Mouse (Mus musculus) adipocyte (in vitro differentiated cells): Measurements from ENCODE around the gene Kif18b.

Source experiments
- DNase-seq: peaks from one replicate; pipeline ENCODE4 v3.0.0-alpha.2; 2016; ENCODE audit warnings: low spot score

Kif18b gene

DNA sequence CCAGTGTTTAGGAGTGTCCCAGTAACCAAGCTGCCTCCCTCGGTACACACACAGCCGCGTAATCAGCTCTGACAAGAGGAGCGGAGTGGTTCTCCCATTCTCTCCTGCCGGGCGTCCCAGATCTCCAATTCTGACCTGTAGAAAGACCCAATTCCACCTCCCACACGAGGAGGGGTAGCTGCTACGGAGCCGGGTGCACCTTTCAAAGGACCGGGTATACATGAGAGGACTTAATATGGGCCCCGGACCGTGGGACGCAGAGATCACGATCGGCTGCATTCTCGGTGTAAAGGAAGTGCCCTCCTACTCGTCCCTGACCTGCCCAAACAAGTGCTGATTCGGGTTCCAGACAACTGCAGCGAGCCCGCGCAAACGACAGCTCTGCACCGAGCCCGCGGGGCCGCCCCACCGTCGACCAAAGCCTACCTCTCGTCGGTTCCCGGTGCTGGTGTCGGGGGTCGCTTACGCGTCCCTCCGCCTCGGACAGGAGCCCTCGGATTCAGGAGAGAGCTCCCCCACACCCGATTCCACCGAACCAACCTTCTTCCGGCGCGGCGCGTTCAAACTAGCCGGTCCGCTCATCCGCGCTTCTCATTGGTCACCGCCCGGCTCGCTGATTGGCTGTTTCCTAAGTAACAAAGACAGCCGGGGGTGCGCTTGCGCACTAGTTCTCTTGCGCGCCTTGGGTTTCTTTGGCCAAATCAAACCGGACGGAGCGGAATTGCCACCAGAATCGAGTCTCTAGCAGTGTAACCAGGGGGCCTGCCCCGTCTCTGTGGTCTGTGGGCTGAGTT lies at the start of gene Kif18b:
Kif18b (minus strand) TSS at position 568 of the 794 bp plus-strand sequence.
- peak; percentile 96 for DNase-seq

DNA sequence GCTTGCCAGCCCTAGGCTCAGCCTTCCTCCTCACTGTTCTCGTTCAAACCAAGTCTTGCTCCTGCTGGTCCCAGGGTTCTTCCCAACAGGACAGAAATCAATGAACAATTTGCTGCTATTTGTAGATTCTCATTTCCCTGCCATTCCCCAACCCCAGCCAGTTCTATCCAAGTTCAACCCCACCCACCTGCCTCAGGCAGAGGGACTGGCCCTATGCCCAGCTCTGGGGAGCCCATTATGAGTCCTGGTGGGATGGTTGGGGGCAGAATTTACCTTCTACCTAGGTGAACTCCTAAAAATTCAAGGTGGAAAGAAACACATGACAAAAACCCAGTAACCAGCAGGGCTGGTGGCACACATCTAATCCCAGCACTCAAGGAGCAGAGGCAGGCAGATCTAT lies 47.4 kb upstream of the Kif18b start:
- DNase-seq, result no peak

DNA sequence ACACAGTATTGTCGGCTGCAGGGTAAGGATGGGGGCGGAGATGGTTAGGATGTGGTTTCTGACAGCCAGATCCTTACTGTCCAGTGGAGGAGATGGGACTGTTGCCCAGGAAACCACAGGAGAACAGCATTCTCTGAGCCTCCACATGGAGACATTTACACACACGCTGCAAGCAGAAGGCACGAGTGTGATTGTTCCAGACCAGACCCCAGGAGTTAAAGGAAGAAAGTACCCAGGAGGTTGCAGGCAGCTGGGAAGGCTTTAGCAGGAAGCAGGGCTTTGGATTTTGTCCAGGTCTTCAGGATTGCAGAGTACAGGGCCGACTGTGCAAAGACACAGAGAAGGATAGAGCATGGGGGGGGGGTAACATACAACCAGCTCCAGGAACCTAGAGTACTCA lies 46.7 kb upstream of the Kif18b start:
- DNase-seq, result no peak

DNA sequence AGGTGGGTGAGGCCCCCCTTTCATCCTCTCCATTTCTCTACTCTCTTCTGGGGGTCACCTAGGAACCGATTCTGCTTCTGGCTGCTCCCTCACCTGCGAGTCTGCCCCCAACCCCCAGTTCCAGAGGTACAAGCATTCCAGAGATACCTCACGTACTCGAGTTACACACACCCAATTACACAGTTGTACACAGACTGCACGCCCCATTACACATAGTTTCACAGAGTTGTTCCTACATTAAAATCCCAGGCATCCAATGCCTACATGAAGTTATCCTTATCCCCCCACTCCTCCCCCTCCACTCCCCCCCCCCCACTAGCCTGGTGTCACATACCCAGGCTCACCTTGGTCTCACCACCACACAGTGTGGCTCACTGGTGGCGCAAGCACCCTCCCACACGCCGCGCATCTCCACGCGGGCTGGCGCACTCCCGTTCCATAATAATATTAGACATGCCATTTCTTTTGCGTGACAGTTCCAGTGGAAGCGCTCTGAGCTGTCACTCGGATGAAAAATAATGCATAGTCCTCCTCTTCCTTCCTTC lies 39.7 kb upstream of the Kif18b start:
- DNase-seq, result no peak

DNA sequence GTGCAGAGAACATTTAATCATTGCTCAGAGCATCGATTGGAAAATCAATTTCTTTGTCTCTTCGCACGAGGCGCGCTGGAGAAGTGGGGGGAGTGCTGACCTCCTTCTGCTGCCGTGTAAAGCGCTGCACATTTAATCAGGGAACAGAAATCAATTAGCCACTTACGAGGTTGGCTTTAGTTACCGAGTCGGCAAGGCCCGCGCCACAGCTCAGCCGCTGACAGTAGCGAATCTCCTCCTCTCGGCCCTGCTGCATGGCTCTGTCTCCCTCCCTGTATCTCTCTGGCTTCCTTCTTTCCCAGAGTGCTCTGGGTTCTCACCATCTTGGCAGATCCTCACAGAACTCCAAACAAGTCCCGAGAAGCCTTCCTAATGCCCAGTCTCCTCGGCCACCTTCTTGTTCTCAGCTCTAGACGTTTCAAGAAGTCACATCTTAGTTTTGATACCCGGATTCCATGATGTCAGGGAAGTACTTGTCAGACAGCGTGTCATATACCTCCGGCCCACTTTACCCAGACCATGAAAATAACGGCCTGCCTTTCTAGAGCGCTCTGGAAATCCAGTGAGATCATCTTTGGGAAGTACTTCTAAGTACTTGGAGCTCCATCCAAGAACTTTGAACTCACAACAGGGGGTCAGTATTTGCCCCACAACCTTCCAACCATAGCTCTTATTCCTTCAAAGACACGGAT lies 39.1 kb upstream of the Kif18b start:
- DNase-seq, result no peak

DNA sequence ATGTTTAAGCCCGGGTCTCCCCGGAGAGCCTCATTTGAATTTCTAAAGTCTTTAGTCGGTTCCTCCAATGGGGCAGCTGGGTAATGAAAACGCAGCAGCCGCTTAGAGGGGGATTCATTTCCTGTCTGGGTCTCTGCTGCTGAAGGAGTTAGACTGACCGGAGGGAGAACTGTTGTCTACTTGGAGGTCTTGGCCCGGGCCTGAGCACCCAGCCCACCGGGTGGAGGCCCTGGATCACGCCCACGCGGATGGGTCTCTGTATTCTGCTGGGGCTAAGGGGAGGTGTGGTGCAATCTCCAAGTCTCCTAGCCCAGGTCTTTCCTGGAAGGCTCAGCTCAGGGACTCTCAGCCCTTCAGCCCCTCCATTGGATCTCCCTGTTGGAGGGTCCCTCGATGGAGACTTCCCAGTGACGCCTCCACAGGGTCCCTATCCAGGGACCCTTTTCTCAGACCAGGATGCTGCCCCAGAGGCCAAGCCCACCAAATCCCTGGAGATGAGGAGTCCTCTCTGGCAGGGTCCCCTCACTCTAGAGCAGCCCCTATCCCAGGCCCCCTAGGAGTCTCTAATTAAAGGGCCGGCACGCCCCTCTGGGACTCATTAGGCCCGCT lies 38.4 kb upstream of the Kif18b start:
- no peak for DNase-seq

DNA sequence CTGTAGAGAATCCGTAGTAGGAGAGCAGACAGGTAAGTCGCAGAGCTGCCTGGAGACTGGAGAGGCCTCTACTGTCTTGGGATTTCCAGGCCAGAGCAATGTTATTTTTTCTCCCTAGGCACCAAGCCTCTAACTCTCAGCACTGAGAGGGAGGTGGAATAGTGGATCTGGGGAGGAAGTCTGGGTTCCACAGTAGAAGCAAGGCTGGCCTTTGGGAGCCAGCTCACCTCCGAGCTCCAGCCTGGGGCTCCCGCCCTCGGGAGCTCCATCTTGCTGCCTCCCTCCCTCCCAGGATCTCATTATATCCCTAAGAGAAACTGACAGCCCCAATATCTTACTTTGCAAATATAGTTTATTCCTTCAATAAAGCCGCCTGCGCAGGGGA lies 37.9 kb upstream of the Kif18b start:
- DNase-seq, result no peak

DNA sequence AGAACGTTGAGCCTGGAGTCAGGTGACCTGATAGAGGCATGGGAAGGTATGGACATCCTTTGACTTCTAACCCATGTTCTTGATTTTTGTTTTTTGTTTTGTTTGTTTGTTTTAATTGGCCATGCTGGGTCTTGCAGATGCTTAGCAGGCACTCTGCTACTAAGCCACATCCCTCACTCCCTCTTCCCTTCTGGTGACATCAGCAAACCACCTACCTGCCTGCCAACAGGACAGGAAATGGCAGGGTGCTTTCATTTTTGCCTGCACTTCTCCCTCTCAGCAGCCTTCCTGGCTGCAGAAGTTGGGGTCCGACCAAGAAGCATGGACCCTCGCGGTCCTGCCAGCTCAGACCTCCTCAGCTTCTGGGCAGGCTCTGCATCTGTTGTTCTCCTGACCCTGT lies 36.2 kb upstream of the Kif18b start:
- no peak for DNase-seq

DNA sequence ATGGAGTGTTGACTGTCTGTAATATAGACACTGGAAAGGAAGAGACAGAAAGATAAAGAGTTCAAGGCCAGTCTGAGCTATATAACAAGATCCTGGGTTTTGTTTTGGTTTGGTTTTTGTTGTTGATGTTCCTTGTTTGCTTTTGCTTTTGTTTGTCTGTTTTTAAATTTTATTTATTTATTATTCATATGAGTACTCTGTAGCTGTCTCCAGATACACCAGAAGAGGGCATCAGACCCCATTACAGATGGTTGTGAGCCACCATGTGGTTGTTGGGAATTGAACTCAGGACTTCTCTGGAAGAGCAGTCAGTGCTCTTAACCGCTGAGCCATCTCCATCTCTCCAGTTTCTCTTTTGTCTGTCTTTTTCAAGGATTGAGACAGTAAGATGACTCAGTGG lies 33.9 kb upstream of the Kif18b start:
- no peak for DNase-seq

DNA sequence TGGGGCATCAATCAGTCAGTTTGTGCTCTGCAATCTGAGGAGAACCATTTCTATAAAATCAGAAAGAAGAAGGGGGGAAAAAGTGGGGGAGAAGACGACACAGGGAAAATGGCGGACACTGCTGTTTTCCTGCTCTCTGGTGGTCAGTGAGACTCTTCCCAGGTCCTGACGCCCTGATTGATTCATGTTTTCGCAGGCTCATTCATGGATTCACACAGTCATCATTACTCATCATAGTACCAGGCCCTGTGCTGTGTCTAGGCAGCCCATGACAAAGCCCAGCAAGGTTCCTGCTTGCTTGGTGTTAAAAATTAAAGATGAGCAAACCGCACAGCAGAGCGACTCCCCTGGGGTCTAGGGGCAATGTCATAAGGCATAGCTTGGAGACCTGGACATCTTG lies 33.5 kb upstream of the Kif18b start:
- no peak for DNase-seq

DNA sequence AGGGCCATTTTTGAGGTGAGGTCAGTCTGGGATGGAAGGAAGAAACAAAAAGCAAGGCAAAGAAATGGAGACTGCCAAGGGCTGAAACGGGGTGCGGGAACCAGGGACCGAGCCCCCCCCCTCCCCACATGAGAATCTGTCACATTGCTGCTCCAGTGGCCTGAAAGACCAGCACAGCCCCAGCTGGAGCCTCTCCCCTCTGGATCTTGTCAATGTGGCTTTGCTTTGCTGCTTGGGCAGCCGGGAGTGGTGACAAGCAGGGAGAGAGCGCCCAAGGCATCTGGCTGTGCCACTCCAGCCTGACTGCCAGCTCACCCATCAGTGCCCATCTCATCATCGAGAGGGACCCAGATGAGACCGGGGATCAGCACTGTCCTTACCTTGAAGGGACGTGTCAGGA lies 32.8 kb upstream of the Kif18b start:
- DNase-seq, result no peak

DNA sequence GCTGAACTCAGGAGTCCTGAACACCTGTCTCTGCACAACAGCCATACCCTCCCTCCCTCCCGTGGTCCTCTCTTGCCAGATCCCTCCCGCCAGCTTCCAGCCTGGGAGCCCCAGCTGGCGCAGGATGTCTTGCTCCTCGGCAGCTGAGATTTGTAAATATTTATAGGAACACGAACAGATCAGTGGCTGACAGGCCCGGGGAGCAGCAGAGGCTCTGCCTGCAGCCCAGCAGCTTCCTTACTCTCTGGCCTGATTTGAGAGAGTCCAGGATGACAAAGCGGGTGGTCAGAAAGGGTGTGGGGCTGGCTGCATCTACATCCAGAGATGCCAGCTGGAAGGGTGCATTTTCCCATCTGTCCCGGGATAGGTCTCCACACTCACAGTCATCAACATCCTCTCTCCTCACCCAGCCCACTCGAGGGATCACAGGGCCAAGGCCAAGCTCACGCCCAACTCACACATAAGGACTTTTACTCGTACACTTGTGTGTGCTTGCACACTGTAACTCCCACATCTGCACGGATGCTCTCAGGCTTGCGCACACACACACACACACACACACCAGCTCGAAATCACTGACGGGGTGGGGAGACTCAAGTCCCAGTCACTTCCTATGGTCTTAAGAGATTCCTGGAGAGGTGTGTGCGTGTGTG lies 32.2 kb upstream of the Kif18b start:
- DNase-seq, result no peak

DNA sequence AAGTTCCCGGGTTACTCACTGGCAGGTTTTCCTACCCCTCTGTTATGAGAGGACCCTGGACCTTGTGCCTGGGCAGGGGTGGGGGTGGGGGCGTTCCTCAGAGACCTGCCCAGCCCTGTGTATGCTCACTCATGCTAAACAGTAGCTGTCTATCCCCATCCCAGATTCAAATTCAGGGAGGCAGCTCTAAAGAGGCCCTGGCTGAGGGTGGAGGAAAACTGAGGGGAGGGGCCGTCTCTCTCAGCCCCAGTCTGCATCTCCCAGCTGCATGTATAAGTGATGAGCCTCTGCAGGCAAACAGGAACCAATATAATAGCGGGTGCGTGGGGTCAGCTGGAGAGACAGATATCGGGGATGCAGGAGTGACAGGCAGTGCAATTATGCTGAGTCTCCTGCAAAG lies 28.0 kb upstream of the Kif18b start:
- no peak for DNase-seq

DNA sequence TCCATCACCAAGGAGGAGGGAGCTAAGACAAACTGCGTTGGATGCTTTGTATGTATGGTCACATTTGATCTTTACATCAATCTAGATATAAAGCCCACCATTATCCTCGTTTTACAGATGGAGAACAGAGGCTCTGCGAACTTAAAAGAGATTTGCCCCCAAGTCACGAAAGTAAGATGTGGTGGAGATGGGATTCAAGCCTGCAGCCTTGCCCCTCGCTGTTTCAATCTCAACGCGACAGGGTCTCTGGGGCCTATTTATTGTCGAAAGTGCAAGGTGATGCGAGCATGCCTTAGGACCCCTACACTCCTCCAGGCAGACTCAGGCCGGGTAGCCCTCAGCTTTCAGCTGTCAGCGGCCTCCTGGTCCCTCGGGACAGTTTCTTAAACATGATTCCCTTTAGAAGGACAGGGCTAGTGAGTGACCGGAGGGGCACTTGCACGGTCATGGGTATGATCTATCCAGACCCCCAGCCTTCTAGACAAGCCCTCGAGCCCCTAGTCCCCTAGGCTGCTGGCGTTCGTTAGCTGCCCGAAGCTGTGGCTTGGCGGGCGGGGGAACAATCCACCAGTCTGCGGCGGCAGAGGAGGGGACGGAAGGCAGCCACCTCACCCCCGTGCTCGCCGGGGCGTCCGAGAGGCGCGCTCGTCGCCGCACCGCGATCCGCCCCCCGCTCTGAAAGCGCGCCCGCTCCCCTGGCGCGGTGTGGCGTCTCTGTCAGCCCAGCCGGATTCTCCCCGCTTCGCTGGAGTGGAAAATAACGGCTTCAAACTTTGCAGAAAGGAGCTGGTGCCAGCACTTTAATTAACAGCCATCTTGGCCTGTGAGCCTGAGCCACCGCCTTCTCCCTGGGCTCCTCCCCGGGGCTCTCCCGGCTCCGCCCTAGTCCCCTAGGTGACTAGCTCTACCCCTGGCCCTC lies 23.4 kb upstream of the Kif18b start:
- DNase-seq, result no peak

DNA sequence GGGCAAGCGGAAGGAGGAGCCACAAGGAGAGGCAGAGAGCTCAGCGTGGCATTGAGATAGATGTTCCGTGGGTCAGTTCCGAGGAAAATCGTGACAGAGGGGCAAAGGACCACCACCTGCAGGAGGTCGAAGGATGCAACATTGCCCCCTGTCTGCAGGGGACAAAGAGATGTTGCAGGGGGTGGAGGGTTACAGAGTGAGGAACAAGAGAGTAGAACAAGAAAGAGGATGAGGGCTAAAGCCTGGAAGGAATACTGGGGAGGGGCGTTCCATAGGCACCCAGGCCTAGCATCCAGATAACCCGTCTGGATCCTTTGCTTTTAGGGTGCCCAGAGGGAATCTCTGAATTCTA lies 22.0 kb upstream of the Kif18b start:
- DNase-seq, result no peak

DNA sequence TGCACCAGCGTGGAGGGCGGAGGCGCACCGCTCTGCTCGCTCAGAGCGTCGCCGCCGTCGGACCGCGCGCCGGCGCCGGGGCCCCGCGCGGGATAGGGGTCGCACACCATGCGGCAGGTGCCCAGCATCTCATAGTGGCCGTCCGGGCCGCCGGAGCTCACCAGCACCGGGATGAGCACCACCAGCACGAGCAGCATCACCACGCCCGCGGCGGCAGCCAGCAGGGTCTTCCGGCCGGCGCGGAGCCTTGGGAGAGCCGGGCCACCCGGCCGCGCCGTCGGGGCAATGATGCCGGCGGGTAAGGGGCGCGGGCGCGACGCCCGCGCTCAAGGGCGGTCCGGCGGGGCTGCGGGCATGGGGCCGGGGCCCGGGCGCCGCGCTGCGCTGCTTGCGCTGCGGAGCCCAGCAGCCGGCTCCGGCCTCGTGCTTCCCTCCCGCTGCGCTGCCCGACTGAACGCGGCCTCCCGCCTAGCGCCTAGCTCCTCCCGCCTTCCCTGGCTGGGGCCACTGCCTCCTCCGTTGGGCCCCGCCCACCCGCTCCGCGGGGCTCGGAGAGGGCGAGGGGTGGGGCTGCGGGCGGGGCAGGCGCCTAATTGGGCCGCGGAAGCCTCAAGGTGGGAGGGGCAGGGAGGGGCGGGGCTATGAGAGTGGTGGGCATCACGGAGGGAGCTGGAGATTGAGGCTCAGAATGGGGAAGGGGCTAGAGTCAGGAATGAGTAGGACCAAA lies 21.5 kb upstream of the Kif18b start, which contains the start of gene C1ql1:
C1ql1 (minus strand) TSS at position 424 of the 727 bp plus-strand sequence.
- DNase-seq, result no peak

DNA sequence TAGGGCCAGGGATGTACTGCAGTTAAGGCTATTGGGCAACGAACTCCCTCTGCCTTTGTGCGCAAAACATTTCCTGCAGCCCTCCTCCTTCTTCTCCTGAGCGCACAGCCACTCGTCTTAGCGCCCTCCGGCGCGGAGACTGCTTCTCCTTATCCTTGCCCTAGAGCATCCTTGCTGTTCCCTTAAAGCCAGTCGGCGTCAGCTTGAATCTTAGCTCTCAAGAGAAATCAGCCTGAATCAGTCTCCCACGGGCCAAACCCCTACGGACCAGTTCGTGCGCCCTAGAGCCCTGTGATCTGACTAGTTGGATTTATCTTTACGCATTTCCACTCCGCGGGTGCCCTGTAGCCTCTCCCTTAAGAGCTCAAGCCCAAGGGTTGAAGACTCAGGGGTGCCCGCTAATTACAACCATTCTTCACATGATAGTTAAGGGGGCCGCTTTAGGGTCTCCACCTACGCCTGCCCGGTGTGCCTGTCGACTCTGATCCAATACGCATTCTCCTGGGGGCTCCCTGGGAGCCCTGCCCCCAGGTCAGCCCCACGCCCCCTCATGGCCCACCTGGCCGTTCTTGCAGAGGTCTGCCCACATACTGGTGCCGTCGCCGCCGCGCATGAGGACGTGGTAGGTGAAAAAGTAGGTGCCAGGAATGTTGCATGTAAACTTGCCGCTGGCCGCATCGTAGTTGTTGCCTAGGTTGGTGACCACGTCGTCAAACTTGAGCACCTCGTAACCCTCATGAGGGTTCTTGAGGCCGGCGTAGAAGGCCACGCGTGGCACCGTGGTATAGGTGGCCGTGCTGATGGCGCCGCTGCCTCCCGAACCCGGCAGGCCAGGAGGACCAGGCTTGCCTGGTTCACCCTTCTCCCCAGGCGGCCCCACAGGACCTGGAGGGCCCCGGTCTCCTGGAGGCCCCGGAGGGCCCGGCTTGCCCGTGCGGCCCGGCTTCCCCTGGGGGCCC lies 20.7 kb upstream of the Kif18b start:
- DNase-seq, result no peak

DNA sequence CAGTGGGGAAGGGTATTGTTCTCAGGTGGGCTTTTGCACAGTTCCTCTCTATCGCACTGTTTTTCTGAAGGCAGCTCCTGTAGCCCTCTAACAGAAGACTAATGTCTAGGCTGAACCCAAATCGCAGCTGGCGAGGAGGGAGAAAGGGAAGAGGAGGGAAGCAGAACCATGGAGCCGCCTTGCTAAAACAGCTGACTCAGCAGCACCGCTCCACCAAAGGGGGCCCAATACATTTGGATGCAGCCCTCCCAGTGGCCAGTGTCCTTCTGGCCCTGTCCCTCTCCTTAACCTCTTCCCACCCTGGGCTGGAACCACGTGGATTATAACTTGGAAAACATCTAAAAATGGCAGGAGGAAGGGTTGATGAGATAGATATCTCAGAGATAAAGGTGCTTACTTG lies 16.3 kb upstream of the Kif18b start:
- no peak for DNase-seq

DNA sequence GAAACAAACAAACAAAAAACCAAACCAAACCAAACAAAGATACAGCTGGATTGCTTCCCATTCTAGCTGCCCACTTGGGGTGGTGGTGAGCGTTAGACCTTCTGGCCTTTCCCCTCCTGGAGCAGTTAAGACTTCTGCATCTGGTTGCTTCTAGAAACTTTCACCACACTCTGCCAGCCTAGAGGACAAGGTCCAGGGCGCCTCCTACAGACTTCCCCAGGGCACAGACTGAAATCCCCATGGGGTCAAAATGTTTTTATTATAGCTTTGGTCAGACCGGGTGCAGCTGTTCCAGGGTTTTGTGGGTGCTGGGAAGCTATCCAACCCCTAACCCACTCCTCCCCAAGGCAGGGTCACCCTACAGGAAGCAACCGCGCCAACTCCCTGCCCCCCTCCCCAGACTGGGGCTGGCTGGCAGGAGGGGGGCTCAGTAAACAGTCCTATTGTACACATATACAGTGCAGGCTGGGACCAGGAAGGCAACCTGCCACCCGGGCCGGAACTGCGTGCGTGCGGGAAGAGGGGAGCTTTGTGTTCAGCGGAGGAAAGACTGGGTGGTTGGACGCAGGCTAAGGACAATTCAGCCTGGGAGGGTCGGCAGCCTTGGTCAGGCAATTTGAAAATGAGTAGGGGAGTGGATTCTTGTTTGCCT lies 14.2 kb upstream of the Kif18b start:
- no peak for DNase-seq
